Mouse (Mus musculus) gastrocnemius, postnatal 4 days (tissue): ENCODE data around the gene Cyth2. TPM values are rescaled to one million over a fixed set of nuclear protein-coding genes. Genes with fewer than 3 reads are reported as not detected.

Experiments used
- DNase-seq, 2 experiments: peaks; one replicate each; pipeline ENCODE4 v3.0.0; 2021 to 2022; ENCODE audit warnings: low spot score in 2 of 2, mixed read lengths in 2 of 2
- total RNA-seq, 2 experiments: library from RNA; stranded (reverse); gene quantifications; 2 replicates each; pipeline ENCODE4 v1.2.3; 2021

Cyth2 gene
- total RNA-seq, 2 experiments from 2014 or later, result 56.1 to 61.5 TPM

DNA sequence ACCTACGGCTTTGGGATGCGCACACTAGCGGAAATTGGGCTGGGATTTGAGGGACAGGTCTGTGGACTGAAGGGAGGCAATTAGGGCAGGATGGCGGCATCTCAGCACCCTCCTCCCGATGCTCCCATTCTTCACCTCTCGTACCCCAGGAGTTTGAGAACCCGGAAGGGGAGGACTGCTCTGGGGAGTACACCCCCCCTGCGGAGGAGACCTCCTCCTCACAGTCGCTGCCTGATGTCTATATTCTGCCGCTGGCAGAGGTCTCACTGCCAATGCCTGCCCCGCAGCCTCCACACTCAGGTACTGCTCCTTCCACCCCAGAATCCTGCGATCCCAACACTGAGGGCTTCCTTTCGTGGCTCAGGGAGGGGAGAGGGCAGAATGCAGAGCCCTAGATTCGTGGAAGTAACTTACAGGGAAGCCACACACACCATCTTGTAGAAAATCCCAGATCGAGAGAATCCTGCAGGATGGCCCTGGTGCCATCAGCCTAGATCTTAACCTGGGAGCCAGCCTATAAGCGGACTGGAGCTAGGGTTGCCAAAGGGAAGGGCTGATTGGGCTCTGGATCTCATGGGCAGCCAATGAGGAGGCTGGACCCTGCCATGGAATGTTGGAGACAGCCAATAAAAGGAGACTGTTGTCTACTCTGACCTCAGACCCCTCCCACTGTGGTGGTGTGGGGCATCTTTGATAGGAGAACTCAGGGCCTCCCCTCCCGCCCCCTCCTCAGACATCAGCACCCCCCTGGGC lies 27.5 kb downstream of the Cyth2 start:
- no peak for DNase-seq

DNA sequence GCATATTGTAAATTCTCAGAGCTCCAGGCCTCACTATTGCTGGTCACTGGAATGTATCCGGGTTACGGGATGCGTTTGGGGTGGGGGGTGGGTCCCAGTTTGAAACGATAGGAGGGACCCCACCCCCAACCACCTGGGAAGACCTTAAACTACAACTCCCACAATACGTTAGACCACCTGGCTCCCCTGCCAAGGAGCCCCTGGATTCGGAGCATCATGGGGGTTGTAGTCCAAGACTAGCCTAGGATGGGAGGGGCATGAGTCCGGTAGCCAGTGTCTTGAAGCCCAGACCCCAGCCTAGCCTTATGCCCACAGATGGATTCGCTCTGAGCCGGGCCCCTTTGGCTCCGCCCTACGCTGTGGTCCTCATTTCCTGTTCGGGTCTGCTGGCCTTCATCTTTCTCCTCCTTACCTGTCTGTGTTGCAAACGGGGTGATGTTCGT lies 28.2 kb downstream of the Cyth2 start:
- peak in 1 of 2 experiments; percentile 14 for DNase-seq

DNA sequence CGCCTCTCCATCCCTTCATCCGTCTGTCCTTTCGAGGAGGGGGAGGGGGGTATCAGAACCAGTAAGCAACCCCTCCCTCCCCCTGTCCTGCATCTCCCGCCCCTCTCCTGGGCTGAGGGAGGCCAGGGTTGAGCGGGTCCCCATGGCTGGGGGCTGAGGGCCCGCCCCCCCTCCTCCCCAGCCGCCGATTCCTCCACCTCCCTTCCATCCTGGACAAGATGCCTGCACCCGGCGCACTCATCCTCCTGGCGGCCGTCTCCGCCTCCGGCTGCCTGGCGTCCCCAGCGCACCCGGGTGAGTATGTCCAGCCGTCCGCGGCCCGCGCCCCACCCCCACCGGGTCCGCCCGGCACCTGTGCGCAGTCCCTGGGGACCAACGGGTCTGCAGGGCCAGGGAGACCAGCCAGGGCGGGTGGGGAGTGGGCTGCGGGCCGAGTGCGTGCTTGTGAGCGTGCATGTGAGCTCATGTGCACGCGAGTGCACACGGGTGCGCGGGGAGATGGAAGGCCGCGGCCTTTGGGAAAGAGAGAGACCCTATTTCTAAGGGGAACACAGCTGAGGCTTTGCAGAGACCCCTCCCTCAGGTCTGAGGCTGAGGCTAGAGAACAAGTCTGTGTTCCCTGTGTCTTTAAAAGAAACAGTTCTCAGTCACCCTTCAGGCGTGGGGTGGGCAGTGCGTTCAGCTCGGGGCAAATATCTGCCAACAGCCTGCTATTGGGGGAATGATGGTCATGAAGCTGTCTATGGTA lies 28.8 kb downstream of the Cyth2 start:
- peak in 1 of 2 experiments; percentile 35 for DNase-seq

DNA sequence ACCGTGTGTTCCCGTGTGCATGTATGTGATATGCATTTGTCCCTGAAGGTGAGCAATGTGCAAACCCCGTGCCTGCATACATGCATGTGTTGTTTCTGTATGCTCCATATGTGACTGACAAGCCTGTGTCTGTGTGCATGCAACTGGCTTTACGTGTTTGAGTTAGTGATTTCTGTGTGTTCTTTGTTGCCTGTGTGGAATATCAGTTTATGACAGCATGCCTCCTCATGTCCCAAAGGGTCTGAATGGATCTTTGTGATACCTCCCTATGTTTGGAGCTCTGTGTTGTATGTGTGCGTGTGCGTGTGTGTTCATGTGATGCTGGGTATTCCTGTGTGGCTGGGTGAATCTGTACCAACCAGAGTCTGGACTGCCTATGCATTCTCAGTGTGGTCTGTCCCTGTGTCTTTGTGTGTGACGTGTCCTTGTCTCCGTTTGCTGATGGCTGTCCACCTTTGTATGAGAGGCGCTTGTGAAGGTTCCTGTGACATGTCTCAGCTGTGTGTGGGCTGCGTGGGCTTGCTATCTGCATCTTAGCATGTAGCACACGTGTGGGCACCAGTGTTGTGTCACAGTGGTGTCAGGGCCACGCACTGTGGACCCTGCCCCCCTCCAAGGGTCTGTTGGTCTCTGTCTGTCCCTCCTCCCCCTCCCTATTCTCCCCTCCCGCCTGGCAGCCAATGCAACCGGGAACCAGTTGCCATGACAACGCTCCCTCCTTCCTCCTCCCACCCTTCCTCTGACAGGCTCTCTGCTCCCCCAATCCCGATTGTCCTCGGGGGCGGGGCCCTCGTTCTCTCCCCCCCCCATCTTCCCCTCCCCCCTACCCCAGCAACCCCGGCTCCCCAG lies 29.6 kb downstream of the Cyth2 start, which contains the start of gene Sult2b1:
TSS of gene Sult2b1 (minus strand) at position 146 of the 849 bp plus-strand sequence.
- DNase-seq, result no peak

DNA sequence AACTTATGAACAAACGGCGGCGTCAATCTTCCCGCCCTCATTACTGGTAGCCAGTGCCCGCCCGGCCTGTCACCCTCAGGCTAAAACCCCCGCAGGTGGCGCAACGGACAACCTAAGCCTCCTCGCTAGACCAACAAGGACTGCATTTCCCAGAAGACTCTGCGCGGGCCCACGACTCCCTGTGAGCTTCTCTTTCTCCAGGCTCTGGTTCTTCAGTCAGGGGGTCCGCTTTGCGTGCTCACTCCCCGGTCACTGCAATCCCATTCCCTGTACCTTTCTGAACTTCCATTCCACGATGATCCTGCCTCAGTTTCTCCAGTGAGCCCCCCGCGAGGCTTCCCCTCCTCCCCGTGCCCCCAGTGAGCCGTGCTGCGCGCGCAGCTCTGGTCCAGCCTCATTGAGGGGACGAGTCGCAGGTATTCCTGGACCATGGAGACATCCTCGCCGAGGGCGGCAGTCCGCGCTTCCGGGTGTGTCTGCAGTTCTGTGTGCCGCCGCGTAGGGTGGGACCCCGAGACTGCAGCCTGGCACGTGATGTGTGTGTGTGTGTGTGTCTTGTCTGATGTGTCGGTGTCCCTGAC lies 30.8 kb downstream of the Cyth2 start, which contains the start of gene Lmtk3:
TSS of gene Lmtk3 (plus strand) at position 228 of the 581 bp plus-strand sequence.
- DNase-seq, result no peak

GRCm38 (mm10) chr7:45782271-45782670 lies 32.1 kb downstream of the Cyth2 start:
- no peak for DNase-seq

- DNase-seq, result no peak
Measured at GRCm38 (mm10) chr7:45779081-45779641, 35.2 kb downstream of the Cyth2 start.

DNA sequence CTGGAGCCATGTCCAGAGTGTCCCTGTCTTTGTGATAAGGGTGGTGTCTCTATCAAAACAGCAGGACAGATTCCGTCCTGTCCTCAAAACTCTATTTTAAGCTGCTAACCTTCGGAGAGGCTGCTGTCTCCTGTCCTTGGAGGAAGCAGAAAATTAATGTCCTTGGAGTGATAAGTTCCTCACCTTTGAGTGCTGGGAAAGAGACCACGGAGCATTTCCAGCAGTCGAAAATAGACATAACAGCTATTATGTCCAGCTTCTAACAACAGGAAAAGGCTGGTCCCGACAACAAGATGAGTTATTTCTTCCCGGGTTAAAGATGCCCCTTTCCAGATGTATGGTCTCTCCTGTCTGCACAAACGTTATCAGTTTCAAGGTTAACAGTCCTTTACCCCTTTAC lies 39.1 kb downstream of the Cyth2 start:
- DNase-seq, result no peak

DNA sequence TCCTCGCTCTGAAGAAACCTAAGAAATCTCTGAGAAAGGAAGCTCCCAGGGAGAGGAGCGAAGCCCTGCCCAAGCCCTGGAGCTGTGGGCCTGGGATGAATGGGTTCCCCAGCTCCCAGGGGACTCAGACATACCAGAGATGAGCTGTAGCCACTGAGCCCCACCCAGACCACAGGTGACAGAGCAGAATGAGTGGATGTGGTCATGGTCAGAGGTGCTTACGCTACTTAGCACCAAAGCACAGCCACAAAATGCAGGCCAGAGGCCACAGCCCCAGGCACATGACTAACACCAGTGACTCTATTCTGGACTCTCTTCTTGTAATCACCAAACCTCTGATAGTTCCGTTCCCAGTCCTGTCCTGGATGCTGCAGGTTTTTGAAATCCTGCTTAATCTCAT lies 43.3 kb downstream of the Cyth2 start:
- no peak for DNase-seq

DNA sequence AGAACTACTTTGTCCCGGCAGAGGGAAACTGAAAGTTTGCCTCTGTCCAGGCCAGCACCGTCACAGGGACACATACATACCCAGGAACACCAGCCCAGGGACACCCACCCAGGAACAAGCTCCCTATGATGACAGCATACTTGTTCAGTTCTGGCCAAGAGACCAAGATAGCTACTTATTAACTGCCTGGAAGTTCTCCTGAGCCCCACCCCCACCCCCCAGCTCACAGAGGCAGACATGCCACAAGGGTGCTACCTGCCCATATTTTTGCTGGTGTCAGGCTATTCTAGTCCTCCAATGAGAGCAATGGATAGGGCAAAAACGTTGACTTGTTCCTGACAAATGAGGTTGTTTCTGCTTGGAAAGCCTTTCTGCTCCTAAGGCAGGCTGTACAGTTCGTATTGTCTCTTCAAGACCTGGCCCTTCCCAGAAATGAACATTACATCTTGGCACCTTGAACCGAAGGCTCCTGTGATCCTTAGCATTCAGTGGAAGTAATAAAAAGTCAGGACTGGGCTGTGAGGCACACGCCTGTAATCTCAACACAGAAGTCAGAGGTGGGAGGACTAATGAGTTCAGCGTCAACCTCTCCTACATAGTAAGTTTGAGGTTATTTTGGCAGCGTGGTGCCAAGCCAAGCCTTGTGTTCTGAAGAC lies 43.8 kb downstream of the Cyth2 start:
- DNase-seq, result no peak

GRCm38 (mm10) chr7:45767500-45767899 lies 46.9 kb downstream of the Cyth2 start:
- DNase-seq, result no peak

GRCm38 (mm10) chr7:45766764-45767163 lies 47.6 kb downstream of the Cyth2 start:
- no peak for DNase-seq

DNA sequence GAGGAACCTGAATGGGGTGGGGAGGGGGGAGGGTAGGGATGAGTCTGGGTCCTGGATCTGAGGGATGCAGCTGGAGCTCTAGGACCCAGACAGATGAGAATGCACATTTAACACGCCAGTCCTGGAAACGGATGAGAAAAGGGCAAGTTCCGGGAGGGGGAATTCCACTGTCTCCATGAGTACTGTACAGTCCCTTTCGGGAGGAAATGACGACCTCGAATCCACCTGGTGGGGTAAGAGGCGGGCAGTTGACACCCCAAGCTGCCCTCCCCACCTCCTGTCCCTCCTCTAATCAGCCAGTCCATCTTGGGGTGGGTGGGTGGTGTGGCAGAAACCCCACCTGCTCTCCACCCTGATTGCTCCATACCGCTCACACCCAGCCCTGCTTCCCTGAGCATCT lies 48.4 kb downstream of the Cyth2 start:
- DNase-seq, result no peak

GRCm38 (mm10) chr7:45760151-45760550 lies 54.2 kb downstream of the Cyth2 start:
- DNase-seq, result no peak

DNA sequence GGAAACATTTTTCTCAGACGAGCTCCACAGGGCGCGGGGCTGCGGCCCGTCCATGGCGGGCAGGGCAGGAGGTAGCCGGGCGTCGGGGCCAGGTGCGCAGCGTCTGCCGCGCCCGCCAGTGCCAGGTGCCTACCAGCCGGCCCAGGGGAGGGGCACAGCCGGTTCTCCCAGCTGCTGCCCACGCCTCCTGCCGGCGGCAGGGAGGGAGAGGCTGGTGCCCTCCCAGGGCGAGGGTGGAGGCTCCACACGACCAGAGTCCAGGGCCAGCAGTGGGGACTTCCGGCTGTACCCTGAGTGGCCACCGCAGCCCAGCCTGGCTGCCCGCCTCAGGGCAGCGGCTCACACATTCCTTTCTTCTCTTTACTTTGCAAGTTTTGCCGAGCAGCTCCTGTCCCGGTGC lies 55.0 kb downstream of the Cyth2 start:
- no peak for DNase-seq

Other genes with a start within 250 kb of the Cyth2 start
- gene Bcat2, start 244.4 kb downstream of the Cyth2 start, total RNA-seq, result 10 to 100 TPM; 32.2 to 36.3 TPM
- gene Fgf21, start 199.1 kb downstream of the Cyth2 start, total RNA-seq, result not detected
- not detected for gene Fut1, start 197.3 kb downstream of the Cyth2 start, total RNA-seq
- under 1 TPM; 0.34 to 0.36 TPM for gene Izumo1, start 192.8 kb downstream of the Cyth2 start, total RNA-seq
- gene Rasip1, start 187.1 kb downstream of the Cyth2 start, total RNA-seq, result 10 to 100 TPM; 23.0 to 25.6 TPM
- 100 to 1,000 TPM; 170 to 187 TPM for gene Mamstr, start 174.6 kb downstream of the Cyth2 start, total RNA-seq
- gene Fut2, start 148.2 kb downstream of the Cyth2 start, total RNA-seq, result not detected
- 1 to 10 TPM in 1 of 2 experiments, under 1 TPM in 1; 0.88 to 1.3 TPM for gene Ntn5, start 130.6 kb downstream of the Cyth2 start, total RNA-seq
- under 1 TPM; 0.23 to 0.39 TPM for gene Sec1, start 120.2 kb downstream of the Cyth2 start, total RNA-seq
- gene Car11, start 114.7 kb downstream of the Cyth2 start, total RNA-seq, result 1 to 10 TPM; 4.6 to 4.9 TPM
- gene Dbp, start 109.5 kb downstream of the Cyth2 start, total RNA-seq, result 10 to 100 TPM; 22.1 to 26.9 TPM
- 1,000 to 10,000 TPM in 1 of 2 experiments, 100 to 1,000 TPM in 1; 1,000 to 1,132 TPM for gene Rpl18, start 99.1 kb downstream of the Cyth2 start, total RNA-seq
- 10 to 100 TPM; 17.4 to 17.9 TPM for gene Sphk2, start 96.6 kb downstream of the Cyth2 start, total RNA-seq
- under 1 TPM; 0.34 to 0.52 TPM for gene Fam83e, start 93.4 kb downstream of the Cyth2 start, total RNA-seq
- gene Spaca4, start 88.8 kb downstream of the Cyth2 start, total RNA-seq, result not detected
- gene Lmtk3, start 30.8 kb downstream of the Cyth2 start, total RNA-seq, result under 1 TPM; 0.54 to 0.65 TPM
- under 1 TPM in 1 of 2 experiments, not detected in 1; 0.60 TPM for gene Sult2b1, start 29.9 kb downstream of the Cyth2 start, total RNA-seq
- under 1 TPM; 0.39 TPM for gene Kcnj14, start 10.2 kb upstream of the Cyth2 start, total RNA-seq
- gene Grwd1, start 16.4 kb upstream of the Cyth2 start, total RNA-seq, result 10 to 100 TPM; 17.4 to 18.0 TPM
- gene Kdelr1, start 58.2 kb upstream of the Cyth2 start, total RNA-seq, result 100 to 1,000 TPM; 101 to 104 TPM
- 1 to 10 TPM; 1.2 to 1.5 TPM for gene Grin2d, start 63.8 kb upstream of the Cyth2 start, total RNA-seq
- under 1 TPM; 0.39 to 0.75 TPM for gene Syngr4, start 82.1 kb upstream of the Cyth2 start, total RNA-seq
- 10 to 100 TPM; 31.4 to 33.7 TPM for gene Tmem143, start 82.4 kb upstream of the Cyth2 start, total RNA-seq
- 10 to 100 TPM; 85.8 to 88.0 TPM for gene Emp3, start 106.8 kb upstream of the Cyth2 start, total RNA-seq
- gene Ccdc114, start 109.5 kb upstream of the Cyth2 start, total RNA-seq, result 1 to 10 TPM; 2.4 to 2.5 TPM
- gene Abcc6, start 215.7 kb upstream of the Cyth2 start, total RNA-seq, result under 1 TPM; 0.29 to 0.83 TPM
- gene Nomo1, start 219.1 kb upstream of the Cyth2 start, total RNA-seq, result 10 to 100 TPM; 44.1 to 47.6 TPM